Mouse (Mus musculus) adrenal gland, postnatal 25 days (tissue): ENCODE measurements at regions not wholly inside any gene's neighbourhood (a gene's known extent, or its start where the extent isn't known, plus 50 kb on each side); places are given as distances from the start of the nearest gene placed in this dataset.
"Not testable (repeated sequence)": the region's sequence is repeated elsewhere in the genome, so short reads cannot be mapped to it uniquely, and the experiment has no call there.

Experiments used
- DNase-seq: peaks from one replicate; pipeline ENCODE4 v3.0.0; 2021; ENCODE audit warnings: mixed read lengths

GRCm38 (mm10) chr17:4425342-4425741 is 568.8 kb upstream of the Arid1b start:
- no peak for DNase-seq

- DNase-seq: no peak
Observed at GRCm38 (mm10) chr17:4429036-4429435, 565.1 kb upstream of the Arid1b start.

GRCm38 (mm10) chr17:4445606-4446005 is 548.5 kb upstream of the Arid1b start:
- no peak for DNase-seq

GRCm38 (mm10) chr17:4457491-4457890 is 536.6 kb upstream of the Arid1b start:
- no peak for DNase-seq

- no peak for DNase-seq
Observed at GRCm38 (mm10) chr17:4461541-4461940, 532.6 kb upstream of the Arid1b start.

- no peak for DNase-seq
Observed at GRCm38 (mm10) chr17:4464286-4464880, 529.7 kb upstream of the Arid1b start.

- no peak for DNase-seq
Observed at GRCm38 (mm10) chr17:4465741-4466140, 528.4 kb upstream of the Arid1b start.

- no peak for DNase-seq
Observed at GRCm38 (mm10) chr17:4472412-4472811, 521.7 kb upstream of the Arid1b start.

- DNase-seq: no peak
Observed at GRCm38 (mm10) chr17:4474350-4474749, 519.8 kb upstream of the Arid1b start.

- DNase-seq: no peak
Observed at GRCm38 (mm10) chr17:4475665-4476064, 518.5 kb upstream of the Arid1b start.

GRCm38 (mm10) chr17:4494392-4494791 is 499.7 kb upstream of the Arid1b start:
- no peak for DNase-seq

- no peak for DNase-seq
Observed at GRCm38 (mm10) chr17:4500504-4500903, 493.6 kb upstream of the Arid1b start.

GRCm38 (mm10) chr17:4501029-4501428 is 493.1 kb upstream of the Arid1b start:
- no peak for DNase-seq

- DNase-seq: no peak
Observed at GRCm38 (mm10) chr17:4504951-4505350, 489.2 kb upstream of the Arid1b start.

- no peak for DNase-seq
Observed at GRCm38 (mm10) chr17:4509506-4509905, 484.6 kb upstream of the Arid1b start.

- no peak for DNase-seq
Observed at GRCm38 (mm10) chr17:4516141-4516540, 478.0 kb upstream of the Arid1b start.

- DNase-seq: peak; percentile 3
Observed at GRCm38 (mm10) chr17:4516846-4517245, 477.3 kb upstream of the Arid1b start.

GRCm38 (mm10) chr17:4521031-4521430 is 473.1 kb upstream of the Arid1b start:
- DNase-seq: no peak

GRCm38 (mm10) chr17:4526466-4526865 is 467.7 kb upstream of the Arid1b start:
- DNase-seq: no peak

GRCm38 (mm10) chr17:4532126-4532525 is 462.0 kb upstream of the Arid1b start:
- peak; percentile 23 for DNase-seq

- DNase-seq: no peak
Observed at GRCm38 (mm10) chr17:4540435-4540834, 453.7 kb upstream of the Arid1b start.

- DNase-seq: no peak
Observed at GRCm38 (mm10) chr17:4541020-4541743, 452.9 kb upstream of the Arid1b start.

GRCm38 (mm10) chr17:4546579-4546978 is 447.6 kb upstream of the Arid1b start:
- DNase-seq: no peak

GRCm38 (mm10) chr17:4553026-4553425 is 441.1 kb upstream of the Arid1b start:
- not testable (repeated sequence) for DNase-seq
